Mouse (Mus musculus): ENCODE measurements around the gene Use1. TPM values are rescaled to one million over a fixed set of nuclear protein-coding genes. Genes with fewer than 3 reads are reported as not detected.

Use1 gene
- 291 and 315 TPM in 2 replicates for polyA plus RNA-seq (2012)

DNA sequence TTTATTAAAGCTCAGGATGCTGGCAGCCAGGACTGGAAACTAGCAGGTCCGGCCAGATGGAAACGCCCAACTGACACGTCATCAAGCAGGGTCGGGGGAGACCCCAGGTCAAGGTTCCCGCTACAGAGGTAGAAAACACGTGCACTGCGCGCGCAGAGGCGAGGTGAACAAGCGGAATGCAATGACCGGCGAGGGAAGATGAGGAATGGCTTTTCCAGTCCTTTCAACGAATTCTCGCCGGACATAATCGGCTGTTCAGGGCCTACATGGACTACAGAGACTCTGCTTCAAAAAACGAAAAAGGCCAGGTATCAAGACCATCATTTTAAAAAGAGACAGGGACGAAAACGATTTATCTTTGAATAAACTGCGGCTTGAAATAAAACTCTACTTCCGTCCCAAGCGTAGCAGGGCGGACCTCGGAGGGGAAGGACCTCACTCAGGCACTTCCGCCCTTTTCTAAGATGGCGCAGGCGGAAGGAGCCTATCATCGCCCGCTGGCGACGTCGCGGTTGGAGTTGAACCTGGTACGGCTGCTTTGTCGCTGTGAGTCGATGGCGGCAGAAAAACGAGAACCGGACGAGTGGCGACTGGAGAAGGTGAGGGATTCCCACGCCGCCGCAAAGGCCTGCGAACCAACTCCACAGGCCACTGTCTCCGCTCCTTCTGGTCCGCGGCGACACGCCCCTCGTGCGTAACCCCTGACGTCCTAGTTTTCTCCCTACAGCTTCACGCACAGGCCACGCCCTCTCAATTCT, at the start of gene Use1:
Use1 (plus strand) TSS at position 78 of the 758 bp plus-strand sequence.

DNA sequence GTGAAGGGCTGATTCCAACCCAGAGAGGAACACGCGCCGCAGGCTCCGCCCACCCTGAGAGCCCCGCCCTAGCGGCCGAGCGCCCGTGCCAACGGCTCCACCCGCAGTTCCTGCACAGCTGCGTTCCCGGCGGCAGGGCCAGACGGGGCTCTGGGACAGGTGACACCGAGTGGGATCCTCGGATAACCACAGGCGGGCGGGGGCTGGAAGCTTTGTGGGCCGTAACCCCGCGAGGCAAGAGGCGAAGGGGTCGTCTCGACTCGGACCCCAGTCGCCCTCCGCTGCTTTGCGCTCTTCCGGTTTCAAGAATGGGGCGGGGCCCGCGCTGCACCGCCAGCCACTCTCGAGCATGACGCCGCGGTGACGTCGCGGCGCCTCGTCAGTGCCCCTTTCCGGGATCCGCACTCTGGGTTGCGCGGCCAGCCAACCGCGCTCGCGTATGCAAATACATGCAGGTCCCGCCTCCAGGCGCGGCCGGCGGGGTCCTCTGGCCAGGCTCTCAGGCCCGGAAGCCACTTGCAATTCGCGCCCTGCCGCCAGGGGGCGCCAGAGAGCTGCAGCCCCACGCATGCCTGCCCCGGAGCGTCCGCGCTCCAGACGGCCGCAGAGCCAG, 4.7 kb downstream of the Use1 start, which contains the start of gene Ocel1:
Ocel1 (plus strand) TSS at position 63 of the 613 bp plus-strand sequence.

DNA sequence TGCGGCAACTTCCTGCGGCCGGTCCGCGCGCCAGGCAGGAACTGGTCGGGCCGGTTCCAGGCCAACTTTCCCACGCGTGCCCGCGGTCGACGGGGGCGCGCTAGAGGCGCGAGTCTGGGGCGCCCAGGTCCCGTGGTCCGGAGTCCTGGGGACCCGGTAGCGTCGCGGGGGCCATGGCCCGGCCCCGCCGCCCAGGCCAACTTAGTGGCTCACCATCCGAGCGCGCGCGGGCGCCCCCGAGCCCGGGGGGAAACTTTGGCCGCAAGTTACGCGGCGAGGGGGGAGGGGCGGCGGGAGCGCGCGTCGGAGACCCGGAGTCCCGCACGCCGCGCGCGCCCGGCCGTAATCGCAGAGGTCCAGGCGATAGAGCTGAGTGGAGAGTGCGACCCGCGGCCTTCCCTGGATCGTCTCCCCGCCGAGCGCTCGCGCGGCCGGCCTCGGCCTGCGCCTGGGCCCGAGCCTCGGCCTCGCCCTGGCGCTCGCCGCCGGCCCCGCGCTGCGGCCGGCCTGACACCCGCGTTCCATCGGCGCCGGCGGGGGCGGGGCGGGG, 14.8 kb downstream of the Use1 start, which contains the start of gene Nr2f6:
Nr2f6 (minus strand) TSS at position 540 of the 550 bp plus-strand sequence.

DNA sequence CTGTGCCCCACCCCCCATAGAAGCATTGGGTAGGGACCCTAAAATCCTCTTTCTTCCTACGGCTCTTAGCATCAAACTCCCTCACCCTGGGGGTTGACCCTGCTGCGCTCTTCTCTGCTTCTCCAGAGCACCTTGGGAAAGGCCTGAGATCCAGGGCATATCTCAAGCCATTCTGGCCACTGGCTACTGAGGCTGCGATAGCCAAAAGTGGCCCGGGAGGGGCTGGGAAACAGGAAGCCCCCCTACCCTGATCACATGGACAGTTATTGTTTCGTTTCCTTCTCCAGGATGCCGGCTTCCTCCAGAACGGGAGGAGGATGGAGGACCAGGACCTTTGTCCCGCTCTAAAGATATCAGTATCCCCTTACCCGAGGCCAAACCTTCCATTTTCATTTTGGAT, 29.0 kb downstream of the Use1 start, which contains the start of gene Ushbp1:
Ushbp1 (minus strand) TSS at position 174 of the 400 bp plus-strand sequence.

DNA sequence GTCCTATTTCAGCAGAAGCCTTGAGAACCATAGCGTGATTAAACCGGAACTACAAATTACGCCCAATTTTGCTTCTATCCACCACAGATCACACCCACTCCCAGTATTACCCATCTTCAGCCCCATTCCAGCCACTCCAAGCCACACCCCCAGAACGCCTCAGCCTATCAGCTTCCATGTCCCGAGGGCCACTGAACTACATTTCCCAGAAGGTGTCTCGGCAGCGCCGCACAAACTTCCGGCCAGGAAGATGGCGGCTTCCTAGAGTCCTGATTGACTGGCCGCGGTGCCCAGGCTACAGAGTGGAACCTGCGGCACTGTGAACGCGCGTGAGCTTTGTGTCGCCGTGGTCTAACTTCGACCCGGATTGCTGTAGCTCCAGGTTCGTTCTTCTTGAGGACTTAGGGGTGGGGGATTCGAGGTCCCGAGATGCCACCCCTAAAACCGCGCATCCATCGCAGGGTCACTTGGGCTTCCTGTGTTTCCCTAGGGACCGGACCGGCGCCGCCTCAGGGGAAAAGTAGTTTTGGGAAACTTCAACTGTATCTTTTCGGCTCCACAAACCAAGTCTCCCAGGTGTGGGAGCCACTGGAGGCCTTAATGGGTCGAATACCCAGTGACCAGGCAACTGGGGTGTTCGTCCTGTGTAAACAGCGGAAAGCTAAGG, 30.1 kb downstream of the Use1 start, which contains the start of gene Babam1:
Babam1 (plus strand) TSS at position 223 of the 667 bp plus-strand sequence.

DNA sequence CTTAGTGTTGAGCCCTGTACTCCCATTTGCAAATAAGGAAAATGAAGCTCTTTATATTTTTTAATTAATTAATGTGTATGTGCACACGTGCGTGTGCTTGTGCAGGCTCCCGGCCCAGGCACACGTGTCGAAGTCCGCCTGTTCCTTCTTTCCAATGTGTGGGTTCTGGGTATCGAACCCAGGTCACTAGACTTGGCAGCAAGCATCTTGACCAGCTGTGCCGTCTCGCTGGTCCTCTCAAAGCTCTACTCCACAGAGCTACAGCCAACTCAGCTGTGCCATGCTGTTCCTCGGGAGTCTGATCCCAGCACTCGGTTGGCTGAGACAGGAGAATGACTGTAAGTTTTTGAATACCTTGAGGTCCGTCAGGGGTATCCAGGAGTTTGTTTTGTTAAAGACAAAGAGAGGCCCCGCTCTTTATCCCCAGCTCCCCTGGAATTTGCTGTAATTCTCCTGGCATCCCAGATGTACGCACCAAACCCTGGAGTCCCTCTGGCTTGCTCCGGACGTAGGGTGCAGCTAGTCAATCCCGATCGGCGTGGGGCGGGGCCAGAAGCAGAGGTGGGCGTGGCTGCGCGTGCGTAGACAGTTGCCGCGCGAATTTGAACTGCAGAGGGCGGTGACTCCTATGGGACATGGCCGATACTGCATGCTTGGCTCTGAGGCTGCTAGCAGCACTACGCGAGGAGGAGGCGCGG, 38.9 kb downstream of the Use1 start, which contains the start of gene Ankle1:
Ankle1 (plus strand) TSS at position 610 of the 698 bp plus-strand sequence.

Other genes starting within 250 kb of the Use1 start
- gene Myo9b, start 94.1 kb upstream of the Use1 start, polyA plus RNA-seq (2012), result 57.8 and 74.5 TPM in 2 replicates
- 27.3 and 32.7 TPM in 2 replicates for gene Haus8, start 93.9 kb upstream of the Use1 start, polyA plus RNA-seq (2012)
- 24.1 and 32.7 TPM in 2 replicates for gene Ocel1, start 4.5 kb downstream of the Use1 start, polyA plus RNA-seq (2012)
- 25.0 and 27.3 TPM in 2 replicates for gene Nr2f6, start 15.1 kb downstream of the Use1 start, polyA plus RNA-seq (2012)
- gene Ushbp1, start 29.0 kb downstream of the Use1 start, polyA plus RNA-seq (2012), result not detected in 2 replicates
- gene Babam1, start 30.0 kb downstream of the Use1 start, polyA plus RNA-seq (2012), result 134 and 147 TPM in 2 replicates
- gene Ankle1, start 39.2 kb downstream of the Use1 start, polyA plus RNA-seq (2012), result 25.9 and 26.0 TPM in 2 replicates
- gene Abhd8, start 96.8 kb downstream of the Use1 start, polyA plus RNA-seq (2012), result 39.6 and 48.5 TPM in 2 replicates
- gene Mrpl34, start 98.1 kb downstream of the Use1 start, polyA plus RNA-seq (2012), result 195 and 205 TPM in 2 replicates
- 224 and 225 TPM in 2 replicates for gene Dda1, start 102.4 kb downstream of the Use1 start, polyA plus RNA-seq (2012)
- gene Ano8, start 119.1 kb downstream of the Use1 start, polyA plus RNA-seq (2012), result 10.6 and 17.2 TPM in 2 replicates
- 34.8 and 36.4 TPM in 2 replicates for gene Gtpbp3, start 121.3 kb downstream of the Use1 start, polyA plus RNA-seq (2012)
- gene Plvap, start 144.9 kb downstream of the Use1 start, polyA plus RNA-seq (2012), result 12.9 and 16.5 TPM in 2 replicates
- not detected in 2 replicates for gene Ccdc194, start 158.9 kb downstream of the Use1 start, polyA plus RNA-seq (2012)
- 250 and 257 TPM in 2 replicates for gene Bst2, start 170.6 kb downstream of the Use1 start, polyA plus RNA-seq (2012)
- 174 and 201 TPM in 2 replicates for gene Mvb12a, start 176.1 kb downstream of the Use1 start, polyA plus RNA-seq (2012)
- 0.32 and 0.37 TPM in 2 replicates for gene Tmem221, start 192.0 kb downstream of the Use1 start, polyA plus RNA-seq (2012)
- gene Nxnl1, start 199.8 kb downstream of the Use1 start, polyA plus RNA-seq (2012), result not detected in 2 replicates
- 12.6 and 18.3 TPM in 2 replicates for gene Slc27a1, start 202.0 kb downstream of the Use1 start, polyA plus RNA-seq (2012)
- 408 and 426 TPM in 2 replicates for gene Pgls, start 225.3 kb downstream of the Use1 start, polyA plus RNA-seq (2012)
- gene Fam129c, start 230.8 kb downstream of the Use1 start, polyA plus RNA-seq (2012), result 14.0 and 18.2 TPM in 2 replicates
- 59.2 and 64.3 TPM in 2 replicates for gene Colgalt1, start 244.2 kb downstream of the Use1 start, polyA plus RNA-seq (2012)

All from megakaryocyte-erythroid progenitor cell, adult 5 weeks (primary cell).